Mouse (Mus musculus): Measurements from ENCODE around the gene Tnfrsf13b. TPM values are rescaled to one million over a fixed set of nuclear protein-coding genes. Genes with fewer than 3 reads are reported as not detected.
A peak's percentile ranks its signal among the peaks of the same experiment; 100 is the strongest.

Tnfrsf13b gene
- total RNA-seq (2022): 1 to 10 TPM in 3 of 4 experiments, under 1 TPM in 1; 0.76 to 2.3 (median 1.5) TPM

DNA sequence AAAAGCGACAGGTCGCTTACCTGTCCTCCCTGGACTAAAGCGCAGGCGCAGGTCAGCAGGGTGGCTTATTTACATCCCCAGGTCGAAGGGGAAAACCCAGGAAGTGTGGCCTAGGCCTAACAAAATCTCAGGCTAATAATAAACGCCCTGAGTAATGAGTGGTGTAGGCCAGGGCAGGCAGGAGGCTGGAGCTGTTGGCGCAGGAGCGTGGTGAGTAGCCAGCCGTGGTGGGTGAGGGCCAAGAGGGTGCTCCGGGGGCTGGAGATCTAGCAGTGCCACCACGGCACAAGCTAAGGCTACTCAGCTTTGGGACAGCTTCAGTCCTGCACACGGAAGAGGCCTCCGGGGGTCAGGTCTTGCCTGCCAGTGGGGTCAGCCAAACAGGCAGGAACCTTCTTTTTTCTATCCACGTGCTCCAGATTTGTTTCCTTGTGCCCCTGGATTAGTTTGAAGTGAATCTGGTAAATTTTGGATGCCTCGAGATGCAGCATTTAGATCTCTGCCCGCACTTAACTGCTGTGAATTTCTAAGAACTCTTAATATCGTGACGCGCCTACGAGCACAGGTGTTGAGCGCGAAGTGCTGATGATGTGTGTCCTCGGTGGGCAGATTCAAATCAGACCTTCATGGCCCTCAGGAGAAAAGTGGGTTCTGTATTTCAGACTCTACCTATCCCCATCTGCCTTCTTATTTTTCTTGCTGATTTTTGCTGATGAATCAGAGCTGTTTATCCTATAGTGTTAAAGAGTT is at the start of gene Tnfrsf13b:
Tnfrsf13b (plus strand) TSS at position 150 of the 750 bp plus-strand sequence.
- no peak for DNase-seq (ENCODE audit: low spot score in 2 of 2)

DNA sequence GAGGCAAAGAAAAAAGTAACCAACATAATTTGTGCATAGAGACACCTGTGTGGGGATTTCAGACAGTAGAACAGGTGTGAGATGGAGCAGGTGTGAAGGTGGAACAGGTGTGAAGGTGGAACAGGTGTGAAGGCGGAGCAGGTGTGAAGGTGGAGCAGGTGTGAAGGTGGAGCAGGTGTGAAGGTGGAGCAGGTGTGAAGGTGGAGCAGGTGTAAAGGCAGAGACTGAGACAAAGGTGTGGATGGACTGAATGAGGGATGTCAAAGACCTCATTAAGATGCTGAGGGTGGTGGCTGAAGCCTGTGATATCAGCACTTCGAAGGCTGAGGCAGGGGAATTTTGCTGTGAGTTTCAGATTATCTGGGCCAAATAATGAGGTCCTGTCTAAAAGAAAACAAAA is 44.9 kb upstream of the Tnfrsf13b start:
- DNase-seq (ENCODE audit: low spot score in 2 of 2): no peak

DNA sequence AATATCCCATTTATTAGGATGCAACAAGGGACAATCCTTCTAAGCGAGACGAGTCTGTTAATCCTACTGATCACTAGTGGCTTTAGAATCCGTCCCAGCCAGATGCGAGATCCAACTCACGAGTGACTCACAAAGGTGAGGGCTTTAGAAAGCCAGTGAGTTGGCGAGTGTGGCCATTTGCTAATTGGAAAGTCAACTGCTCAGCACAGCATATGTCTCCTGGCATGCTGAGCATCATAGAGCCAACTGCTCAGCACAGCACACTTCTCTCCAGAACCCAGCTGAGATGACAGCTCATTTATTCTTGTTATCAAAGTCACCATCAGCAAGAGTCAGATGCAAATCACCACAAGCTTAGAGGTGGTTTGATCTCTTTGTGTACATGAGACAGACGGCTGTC is 36.4 kb upstream of the Tnfrsf13b start:
- DNase-seq (ENCODE audit: low spot score in 2 of 2): no peak

DNA sequence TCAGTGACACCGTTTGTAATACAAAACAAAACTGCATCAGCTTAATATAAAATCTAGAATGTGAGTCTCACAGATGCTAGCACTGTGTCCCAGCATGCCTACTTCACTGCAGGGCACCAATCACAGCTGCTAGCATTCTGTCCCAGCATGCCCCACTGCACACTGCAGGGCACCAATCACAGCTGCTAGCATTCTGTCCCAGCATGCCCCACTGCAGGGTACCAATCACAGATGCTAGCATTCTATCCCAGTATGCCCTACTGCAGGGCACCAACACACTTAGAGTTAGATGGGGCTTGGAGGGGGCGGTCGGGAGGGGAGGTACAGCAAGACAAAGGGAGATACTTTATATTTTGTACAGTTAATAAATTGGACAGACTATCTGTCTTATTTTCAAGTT is 35.4 kb upstream of the Tnfrsf13b start:
- no peak for DNase-seq (ENCODE audit: low spot score in 2 of 2)

DNA sequence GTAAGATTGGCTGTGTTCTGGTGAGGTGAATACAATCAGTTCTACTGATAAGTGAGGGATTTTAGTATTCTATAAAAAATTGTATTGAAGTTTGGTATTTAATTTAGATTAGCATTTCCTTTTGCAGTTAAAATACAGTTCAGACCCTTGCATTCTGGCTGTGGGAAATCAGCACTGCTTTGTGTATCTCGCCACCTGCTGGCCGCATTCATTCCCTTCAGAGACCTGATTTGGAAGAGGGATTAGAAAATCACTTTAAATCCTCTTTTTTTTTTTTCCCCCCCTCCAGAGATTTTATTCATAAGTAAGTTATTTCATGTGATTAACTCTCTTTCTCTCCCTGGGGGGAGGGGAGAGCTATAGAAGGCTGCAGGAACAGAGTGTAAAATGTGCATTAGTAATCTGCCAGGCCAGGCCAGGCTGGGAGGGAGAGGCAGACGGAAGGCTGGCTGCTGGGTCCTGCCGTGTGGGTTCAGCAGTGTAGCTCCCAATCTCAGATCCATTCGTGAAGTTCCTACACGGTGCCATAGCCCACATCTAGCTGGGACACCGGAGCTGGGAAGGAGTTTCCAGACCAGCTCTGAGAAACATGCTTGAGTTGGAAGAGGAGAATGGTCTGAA is 34.8 kb upstream of the Tnfrsf13b start:
- peak in 1 of 2 experiments; percentile 58 for DNase-seq (ENCODE audit: low spot score in 2 of 2)

DNA sequence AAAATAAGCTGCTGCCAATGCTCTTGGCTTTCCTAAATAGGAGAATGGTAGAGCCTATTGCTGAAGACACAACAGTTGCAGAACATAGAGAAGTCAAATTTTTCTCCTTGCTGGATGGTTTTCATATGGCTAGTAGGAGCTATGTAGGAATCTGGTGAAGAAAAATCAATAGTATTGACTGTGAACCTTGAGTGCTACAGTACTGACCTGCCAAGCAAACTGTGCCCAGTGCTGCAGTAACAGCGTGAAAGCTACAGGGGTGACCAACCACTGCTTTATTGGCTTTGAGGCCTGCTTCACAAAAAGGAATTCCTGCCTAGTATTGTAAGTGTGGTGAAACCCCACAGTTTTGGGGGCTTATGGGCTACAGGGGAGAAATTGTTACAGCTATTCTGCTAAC is 28.5 kb upstream of the Tnfrsf13b start:
- no peak for DNase-seq (ENCODE audit: low spot score in 2 of 2)

DNA sequence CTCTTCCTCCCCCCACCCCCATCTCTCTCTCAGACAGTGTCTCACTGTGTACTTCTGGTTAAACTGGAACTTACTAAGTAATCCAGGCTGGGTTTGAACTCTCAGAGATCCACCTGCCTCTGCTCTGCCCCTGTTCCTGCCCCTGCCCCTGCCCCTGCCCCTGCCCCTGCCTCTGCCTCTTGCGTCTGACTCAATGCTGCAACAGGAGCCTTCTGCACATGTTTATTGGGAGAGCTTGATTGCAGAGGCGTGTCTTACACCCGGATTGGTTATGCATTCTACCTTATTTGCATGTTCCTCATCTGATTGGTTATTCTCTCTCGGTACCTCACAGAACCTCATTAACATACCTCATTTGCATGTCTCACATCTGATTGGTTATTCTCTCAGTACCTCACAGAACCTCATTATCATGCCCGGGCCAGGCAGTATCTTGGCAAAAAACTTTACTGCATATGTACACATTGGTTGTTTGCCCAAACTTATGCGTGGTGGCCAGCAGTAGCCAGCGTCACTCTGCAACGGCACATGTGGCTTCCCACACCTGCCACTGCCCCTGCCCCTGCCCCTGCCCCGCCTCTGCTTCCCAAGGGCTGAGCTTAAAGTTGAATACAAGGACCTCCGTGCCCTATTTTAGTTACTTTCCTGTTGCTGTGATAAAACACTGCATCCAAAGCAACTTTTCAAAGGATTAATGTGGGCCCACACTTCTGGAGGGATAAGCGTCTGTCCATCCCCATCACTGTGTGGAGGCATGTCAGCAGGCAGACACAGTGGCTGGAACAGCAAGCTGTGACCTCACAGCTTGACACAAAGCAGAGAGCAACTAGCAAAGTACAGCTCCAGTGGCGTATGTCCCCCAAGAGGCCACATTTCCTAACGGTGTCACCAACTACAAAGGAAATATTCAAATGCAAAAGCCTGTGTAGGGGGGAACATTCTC is 23.9 kb upstream of the Tnfrsf13b start:
- DNase-seq (ENCODE audit: low spot score in 2 of 2): no peak

DNA sequence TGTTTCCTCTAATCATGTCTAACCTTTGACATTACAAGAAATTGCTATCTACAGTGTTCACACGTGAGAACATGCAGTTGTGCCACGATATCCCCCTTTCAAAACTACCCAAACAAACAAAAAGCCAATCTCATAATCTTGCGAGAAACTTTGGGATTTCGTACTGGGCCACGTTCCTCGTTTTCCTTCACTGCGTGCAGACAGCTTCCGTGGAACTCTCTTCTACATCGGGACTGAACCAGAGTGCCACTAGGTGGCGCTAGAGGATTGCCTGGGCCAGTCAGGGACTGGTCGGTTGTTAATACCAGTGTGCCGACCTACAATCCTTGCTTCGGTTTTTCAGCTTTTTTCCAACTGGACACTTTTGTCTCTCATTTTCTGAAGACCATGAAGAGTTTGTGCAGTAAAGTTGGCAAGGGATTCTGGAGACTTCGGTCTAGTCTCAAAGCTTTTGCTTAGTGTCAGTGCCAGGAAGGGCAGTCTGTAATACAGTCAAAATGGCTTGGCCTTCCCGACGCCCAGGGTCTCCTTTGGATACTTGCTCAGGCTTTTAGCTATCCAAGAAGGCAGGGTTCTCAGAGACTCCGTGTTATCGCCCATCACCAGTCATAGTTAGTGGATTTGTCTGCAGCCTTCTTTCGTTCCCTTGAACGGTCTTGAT is 22.2 kb upstream of the Tnfrsf13b start:
- DNase-seq (ENCODE audit: low spot score in 2 of 2): peak; percentile 47 to 49

DNA sequence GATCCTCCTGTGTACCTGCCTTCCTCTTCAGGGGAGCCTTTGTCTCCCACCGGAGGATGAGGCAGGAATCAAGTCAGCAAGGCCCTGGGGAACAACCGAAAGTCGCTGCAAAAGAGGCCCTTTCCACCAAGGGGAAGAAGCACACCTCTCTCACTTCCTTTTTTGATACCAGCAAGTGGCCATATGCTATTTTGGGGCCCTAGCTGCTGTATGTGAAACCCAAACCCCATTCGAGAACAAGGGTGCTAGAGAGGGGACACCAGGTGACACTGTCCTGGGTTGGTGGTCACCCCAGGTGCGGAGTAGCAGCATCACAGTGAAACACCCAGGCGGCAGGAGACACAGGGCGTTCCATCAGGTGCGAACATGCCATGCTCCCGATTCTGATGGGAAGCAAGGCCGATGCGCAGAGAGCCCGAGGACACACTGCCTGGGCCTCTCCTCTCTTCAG is 17.6 kb upstream of the Tnfrsf13b start:
- DNase-seq (ENCODE audit: low spot score in 2 of 2): no peak

DNA sequence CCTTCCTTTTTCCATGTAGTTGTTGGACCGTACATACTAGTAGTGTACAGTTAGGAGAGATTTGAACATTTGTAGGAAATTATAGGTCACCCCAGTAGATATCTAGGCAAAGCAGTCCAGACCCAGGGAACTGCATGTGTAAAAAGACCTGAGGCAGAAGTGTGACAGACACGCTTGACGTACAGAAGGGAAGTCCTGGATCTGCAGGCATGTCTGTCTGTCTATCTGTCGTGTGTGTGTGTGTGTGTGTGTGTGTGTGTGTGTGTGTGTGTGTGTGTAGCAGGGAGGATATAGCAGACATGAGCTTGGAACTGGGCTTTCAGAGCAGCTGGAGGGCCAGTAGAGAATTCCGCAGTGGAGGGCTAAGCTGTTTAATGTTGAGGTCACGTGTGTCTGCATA is 16.8 kb upstream of the Tnfrsf13b start:
- DNase-seq (ENCODE audit: low spot score in 2 of 2): no peak

DNA sequence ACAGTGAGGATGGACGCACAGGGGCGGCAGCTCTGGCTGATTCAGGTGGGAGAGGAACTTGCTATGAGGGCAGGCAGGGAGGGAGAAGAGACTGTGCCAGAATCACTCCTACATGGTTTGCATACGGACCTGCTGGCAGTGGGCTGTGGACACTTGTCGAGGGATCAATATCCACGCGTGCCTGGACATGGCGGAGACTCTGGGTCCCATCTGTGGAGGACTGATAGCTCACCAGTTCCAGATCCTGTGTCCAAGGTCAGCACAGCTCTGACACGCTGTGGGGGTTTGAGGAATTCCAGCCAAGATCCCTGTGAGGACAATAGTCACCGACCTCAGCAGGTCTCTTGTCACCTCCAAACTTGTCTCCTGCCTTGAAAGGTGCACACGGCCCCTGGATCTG is 16.4 kb upstream of the Tnfrsf13b start:
- DNase-seq (ENCODE audit: low spot score in 2 of 2): no peak

DNA sequence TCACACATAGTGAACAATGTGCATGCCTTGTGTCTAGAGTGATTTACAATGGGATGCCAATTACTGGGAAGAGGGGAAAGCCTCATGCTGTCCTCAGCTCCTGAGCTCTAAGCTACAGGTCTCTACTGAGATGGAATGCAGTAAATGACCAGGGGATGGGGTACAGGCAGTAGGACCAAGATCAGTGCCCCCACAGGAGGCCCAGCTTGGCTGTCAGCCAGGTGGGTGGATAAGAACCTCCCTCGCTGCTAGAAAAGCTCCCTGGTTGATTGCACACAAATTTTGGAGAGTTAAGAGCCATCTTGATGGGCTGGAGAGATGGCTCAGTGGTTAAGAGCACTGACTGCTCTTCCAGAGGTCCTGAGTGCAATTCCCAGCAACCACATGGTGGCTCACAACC is 15.6 kb upstream of the Tnfrsf13b start:
- no peak for DNase-seq (ENCODE audit: low spot score in 2 of 2)

DNA sequence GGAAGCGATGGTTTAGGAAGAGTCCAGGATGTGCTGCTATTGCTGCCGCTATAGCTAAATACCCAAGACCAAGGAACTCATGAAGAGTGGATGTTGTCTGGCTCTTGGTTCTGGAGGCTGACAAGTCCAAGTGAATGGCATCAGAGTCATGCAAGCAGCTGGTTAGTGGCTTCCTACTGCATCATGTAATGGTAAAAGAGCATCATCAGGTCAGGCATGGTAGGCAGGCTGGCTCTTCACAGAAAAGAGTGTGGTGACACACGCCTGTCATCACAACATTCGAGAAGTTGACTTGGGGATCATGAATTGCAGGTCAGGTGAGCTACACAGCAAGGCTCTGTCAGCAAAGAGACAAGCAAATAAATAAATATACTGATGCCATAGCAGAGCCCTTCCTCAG is 15.1 kb upstream of the Tnfrsf13b start:
- DNase-seq (ENCODE audit: low spot score in 2 of 2): no peak

DNA sequence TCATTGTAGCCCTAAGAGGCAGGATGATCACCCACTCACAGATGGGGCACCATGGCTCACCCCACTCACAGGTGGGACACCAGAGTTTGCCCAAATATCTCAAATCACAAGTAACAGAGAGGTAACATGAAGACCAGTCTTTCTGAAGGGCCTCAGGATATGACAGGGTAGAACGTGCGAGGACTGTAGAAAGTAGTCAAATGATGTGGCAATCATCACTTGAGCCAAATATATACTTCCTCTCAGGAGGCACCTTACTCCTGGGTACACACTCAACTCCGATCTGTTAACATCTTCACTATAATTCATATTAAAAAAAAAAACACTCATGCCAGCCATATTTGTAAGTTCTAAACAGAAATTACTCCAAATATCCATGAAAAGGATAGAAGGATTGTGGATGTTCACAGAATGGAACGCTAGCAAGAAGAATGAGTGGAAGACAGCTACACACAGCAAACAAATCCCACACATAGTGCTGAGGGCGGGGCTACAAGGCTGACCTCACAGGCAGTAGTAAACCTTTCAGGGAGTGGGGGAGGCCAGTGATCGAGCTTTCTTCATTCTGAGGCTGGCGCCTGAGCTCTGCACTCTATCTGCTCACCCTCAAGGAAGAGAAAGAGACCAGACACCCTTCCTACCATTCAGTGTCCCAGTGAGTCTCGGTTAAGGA is 14.1 kb upstream of the Tnfrsf13b start:
- no peak for DNase-seq (ENCODE audit: low spot score in 2 of 2)

DNA sequence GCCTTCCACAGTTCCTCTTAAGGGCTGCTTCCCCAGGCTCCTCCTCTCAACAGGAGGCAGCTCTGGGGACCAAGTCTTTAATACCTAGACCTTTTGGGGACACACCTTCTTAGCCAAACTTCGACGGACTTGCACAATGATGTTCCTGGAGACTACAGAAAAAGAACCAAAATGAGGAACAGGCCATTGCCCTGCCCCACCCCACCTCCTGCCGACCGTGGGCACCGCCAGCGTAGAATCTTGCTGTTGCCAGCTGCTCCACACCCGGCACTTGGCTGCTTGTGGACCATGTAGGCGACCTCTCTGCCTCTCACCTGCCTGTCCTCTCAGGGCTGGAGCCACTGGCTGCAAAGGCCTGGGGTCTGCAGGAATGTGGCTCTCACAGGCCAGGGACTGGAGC is 10.3 kb upstream of the Tnfrsf13b start:
- no peak for DNase-seq (ENCODE audit: low spot score in 2 of 2)

DNA sequence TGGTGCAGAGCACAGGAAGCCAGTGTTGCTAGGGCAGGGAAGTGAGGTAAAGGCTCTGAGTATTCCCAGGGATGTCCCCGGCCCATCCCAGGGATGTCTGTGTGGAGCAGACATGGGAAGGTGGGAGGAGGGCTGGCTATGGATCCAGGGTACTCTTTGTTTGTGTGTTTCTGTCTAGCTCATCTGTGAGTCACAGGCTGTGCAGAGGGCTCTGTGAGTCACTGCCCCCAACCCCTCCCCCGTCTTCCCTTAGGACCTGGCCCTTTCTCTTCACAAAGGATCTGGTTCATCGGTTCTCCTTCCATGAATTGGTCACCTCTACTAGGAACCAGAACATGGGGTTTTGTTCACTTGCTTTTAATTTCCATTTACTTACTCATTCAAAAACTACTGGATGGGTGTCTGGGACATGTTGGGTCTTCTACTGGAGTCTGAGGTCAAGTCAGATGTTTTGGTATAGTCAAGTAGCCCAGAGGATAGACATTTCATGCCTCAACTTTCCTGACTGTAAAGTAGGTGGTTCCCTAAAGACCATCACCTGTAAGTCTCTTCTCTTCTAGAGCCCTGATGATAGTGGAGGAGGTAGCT is 6.5 kb upstream of the Tnfrsf13b start:
- no peak for DNase-seq (ENCODE audit: low spot score in 2 of 2)

DNA sequence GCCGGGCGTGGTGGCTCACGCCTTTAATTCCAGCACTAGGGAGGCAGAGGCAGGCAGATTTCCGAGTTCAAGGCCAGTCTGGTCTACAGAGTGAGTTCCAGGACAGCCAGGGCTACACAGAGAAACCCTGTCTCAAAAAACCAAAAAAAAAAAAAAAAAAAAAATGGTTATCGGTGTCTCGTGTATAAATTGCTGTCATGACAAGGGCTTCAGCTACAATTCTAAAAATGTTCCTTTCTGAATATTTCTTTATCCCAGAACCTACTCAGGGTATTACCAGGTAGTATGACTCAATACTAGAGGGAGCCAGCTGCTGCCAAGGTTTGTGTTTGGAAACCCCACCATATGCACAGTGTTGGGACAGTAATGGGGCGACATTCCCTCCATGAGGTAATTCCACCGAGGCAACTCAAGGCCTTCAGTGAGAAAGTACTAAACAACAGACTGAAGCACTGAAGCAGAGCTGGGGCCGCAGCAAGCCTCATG is 4.2 kb upstream of the Tnfrsf13b start:
- DNase-seq (ENCODE audit: low spot score in 2 of 2): no peak

DNA sequence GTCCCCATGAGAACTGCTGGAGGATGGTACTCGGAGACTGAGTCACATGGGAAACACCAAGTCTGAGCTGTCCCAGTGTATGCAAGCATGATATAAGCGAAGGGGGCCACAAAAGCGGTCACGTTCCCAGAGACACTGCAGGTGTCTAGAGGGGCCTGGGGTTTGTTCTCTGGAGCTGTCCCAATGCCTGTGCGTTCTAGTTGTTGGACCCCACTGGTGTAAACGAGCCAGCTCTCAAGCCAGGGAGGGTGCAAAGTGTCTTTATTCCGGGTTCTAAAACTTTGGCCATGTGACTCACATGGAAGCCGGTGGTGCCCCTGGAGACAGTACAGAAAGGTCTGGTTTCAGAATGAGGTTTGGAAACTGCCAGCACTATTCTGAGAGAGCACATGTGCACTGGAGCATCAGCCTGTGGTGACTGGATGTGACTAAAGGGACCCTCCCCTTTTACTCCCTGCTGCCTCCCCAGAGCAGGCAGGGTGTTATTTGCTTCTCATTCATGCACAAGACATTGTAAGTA is 3.7 kb upstream of the Tnfrsf13b start:
- DNase-seq (ENCODE audit: low spot score in 2 of 2): no peak

DNA sequence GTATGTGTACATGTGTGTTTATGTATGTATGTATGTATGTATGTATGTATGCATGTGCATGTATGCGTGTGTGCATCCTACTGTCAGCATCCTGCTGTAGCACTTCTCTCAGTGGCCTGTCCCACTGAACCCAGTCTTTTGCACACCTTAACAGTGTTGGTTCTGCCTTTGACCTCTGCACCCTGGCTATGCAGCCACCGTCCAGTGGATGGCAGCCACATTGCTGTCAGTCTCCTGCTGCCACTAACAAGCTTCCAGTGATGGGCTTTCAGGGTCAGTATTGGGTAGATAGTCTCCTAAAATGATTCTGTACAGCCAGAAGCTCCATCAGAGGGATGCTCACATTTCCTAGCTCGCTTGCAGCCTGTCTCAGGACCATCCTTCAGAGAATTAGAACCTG is 2.7 kb upstream of the Tnfrsf13b start:
- DNase-seq (ENCODE audit: low spot score in 2 of 2): no peak

DNA sequence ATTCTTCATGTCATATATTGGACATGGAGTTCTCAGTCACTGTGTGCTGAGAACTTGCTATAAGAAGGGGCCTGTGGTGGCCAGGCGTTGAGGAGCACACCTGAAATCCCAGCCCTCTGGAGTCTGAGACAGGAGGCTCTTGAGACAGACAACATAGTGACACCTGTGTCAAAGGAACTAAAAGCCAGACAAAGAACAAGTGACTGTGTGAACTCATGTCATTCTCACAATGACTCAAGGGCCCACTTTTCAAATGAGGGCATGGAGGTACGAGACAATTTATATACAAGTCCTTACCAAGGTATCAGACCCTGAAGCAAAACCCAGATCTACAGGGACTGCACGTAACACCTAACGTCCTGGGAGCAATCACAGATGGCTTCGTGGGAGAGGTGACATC is 585 bp upstream of the Tnfrsf13b start:
- DNase-seq (ENCODE audit: low spot score in 2 of 2): no peak

Measured in left cerebral cortex, adult 8-10 months (tissue).